In the genomic region with DNA sequence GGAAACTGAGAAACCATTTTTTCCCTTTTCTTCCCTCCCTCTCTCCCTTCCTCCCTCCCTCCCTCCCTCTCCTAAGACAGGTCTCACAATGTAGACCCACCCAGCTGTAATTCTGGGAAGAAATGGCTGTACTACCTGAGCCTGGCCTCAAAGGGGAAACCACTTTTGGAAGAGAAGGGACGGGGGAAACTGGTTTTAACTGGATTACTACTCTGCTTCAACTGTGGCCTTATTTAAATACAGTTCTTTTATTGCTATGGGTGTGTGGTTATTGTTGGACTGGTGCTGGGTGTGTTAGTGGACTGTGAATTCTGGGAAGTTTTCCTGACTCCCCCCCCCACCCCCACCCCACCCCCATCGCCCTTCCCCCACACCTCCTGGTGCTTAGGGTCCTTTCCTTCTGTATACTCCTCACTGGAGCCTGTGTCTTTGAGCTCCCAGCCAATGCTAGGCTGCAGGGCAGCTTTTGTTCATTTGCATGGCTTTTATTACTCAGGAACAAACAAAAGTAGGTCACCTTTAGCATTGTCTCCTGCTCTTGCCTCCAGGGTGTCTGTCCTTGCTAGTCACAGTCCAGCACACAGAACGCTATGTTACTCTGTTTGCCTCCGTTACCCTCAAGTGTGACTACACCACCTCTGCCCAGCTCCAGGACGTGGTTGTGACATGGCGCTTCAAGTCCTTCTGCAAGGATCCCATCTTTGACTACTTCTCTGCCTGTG, we compare ENCODE assay signal across 14 mouse cellular contexts. TPM values are rescaled to one million over a fixed set of nuclear protein-coding genes. Genes with fewer than 3 reads are reported as not detected.
DNase-seq lines count a peak whose midpoint lies in the region; ATAC-seq and TF ChIP-seq lines count a peak whose summit lies in the region.
"Had no signal": no experiment of that assay in that cellular context is flagged by ENCODE, and none has a peak within 500 bp of the region (broad histone marks: within the 10 kb centered on the region; RNA-seq: fewer than 3 reads in every experiment).

No protein-coding gene starts in this region.

- no peak for DNase-seq in spleen, adult 2 months (ENCODE audit: low read depth in 1 of 2, low spot score in 2 of 2)
- no peak for DNase-seq in spleen, postnatal 10 days (ENCODE audit: low spot score in 2 of 2)
- no peak for DNase-seq in intestine, embryonic 14.5 days (ENCODE audit: low spot score)
- no peak for DNase-seq in kidney, postnatal 0 days (ENCODE audit: low spot score)
- no peak for DNase-seq in stomach, postnatal 0 days (ENCODE audit: low spot score)
- no peak for DNase-seq in frontal cortex, adult 2 months (ENCODE audit: extremely low spot score in 1 of 2, low spot score in 1 of 2)
- no peak for DNase-seq in lung, postnatal 0 days (ENCODE audit: low spot score)
- DNase-seq: gastrocnemius, postnatal 25 days; lung, postnatal 14 days; thymus, adult 18-20 months had no signal

- peak overlapping the region; percentile 48; the same call in 1 of the 2 replicates for H3K27ac ChIP-seq in spleen, adult 2 months (ENCODE audit: insufficient read depth, low read length)
- H3K27ac ChIP-seq in intestine, embryonic 14.5 days (ENCODE audit: low read depth) = no peak overlapping the region
- H3K27ac ChIP-seq in kidney, postnatal 0 days = peak overlapping the region; percentile 60; the same call in 1 of the 2 replicates
- H3K27ac ChIP-seq in stomach, postnatal 0 days (replicated peaks) = no peak overlapping the region
- no peak overlapping the region for H3K27ac ChIP-seq in lung, postnatal 0 days (ENCODE audit: low read length)
- H3K27ac ChIP-seq: embryonic facial prominence, embryonic 15.5 days; hindbrain, embryonic 15.5 days had no signal

- no peak overlapping the region for H3K4me3 ChIP-seq in spleen, adult 2 months (ENCODE audit: extremely low read depth, insufficient read depth, insufficient read length)
- H3K4me3 ChIP-seq in intestine, embryonic 14.5 days (ENCODE audit: low read depth, low read length) = no peak overlapping the region
- no peak overlapping the region for H3K4me3 ChIP-seq in kidney, postnatal 0 days (replicated peaks; ENCODE audit: low read depth, low read length)
- no peak overlapping the region for H3K4me3 ChIP-seq in stomach, postnatal 0 days (ENCODE audit: low read depth, low read length)
- H3K4me3 ChIP-seq in lung, postnatal 0 days (ENCODE audit: low read depth, low read length) = no peak overlapping the region
- H3K4me3 ChIP-seq: embryonic facial prominence, embryonic 15.5 days; heart, embryonic 12.5 days; hindbrain, embryonic 15.5 days had no signal

- WGBS in spleen, adult 2 months = 78% methylated on average over 6 of the region's 6 CpGs
- 77% methylated on average over 6 of the region's 6 CpGs for WGBS in intestine, embryonic 14.5 days
- 58% methylated on average over 6 of the region's 6 CpGs for WGBS in kidney, postnatal 0 days
- 59% methylated on average over 6 of the region's 6 CpGs for WGBS in stomach, postnatal 0 days
- WGBS in lung, postnatal 0 days = 63% methylated on average over 6 of the region's 6 CpGs

- no peak for TF ChIP-seq CTCF in spleen, adult 2 months (IDR thresholded peaks at IDR 0.05; ENCODE audit: extremely low read depth, insufficient read depth, insufficient read length, insufficient replicate concordance)
- TF ChIP-seq CTCF in kidney, postnatal 0 days (IDR thresholded peaks at IDR 0.05; ENCODE audit: low read depth) = no peak
- TF ChIP-seq CTCF in stomach, postnatal 0 days (IDR thresholded peaks at IDR 0.05; ENCODE audit: low read depth) = no peak
- no peak for TF ChIP-seq CTCF in lung, postnatal 0 days (IDR thresholded peaks at IDR 0.05)

- H3K4me1 ChIP-seq in spleen, adult 2 months (ENCODE audit: control insufficient read depth, insufficient read depth, insufficient read length) = peaks cover 19% of the 10 kb centered on the region
- H3K4me1 ChIP-seq in intestine, embryonic 14.5 days (replicated peaks; ENCODE audit: control insufficient read depth, insufficient read depth, low read length) = no peaks in the 10 kb centered on the region
- H3K4me1 ChIP-seq in kidney, postnatal 0 days (replicated peaks; ENCODE audit: insufficient read depth, low read length) = no peaks in the 10 kb centered on the region
- no peaks in the 10 kb centered on the region for H3K4me1 ChIP-seq in stomach, postnatal 0 days (replicated peaks; ENCODE audit: control insufficient read depth, insufficient read depth)
- no peaks in the 10 kb centered on the region for H3K4me1 ChIP-seq in lung, postnatal 0 days (ENCODE audit: insufficient read depth, low read depth, low read length)
- H3K4me1 ChIP-seq: embryonic facial prominence, embryonic 15.5 days; heart, embryonic 12.5 days; hindbrain, embryonic 15.5 days had no signal

- no peak overlapping the region for H3K9ac ChIP-seq in intestine, embryonic 14.5 days (ENCODE audit: low read length)
- no peak overlapping the region for H3K9ac ChIP-seq in kidney, postnatal 0 days (ENCODE audit: low read depth, low read length)
- H3K9ac ChIP-seq in stomach, postnatal 0 days (ENCODE audit: low read length) = no peak overlapping the region
- no peak overlapping the region for H3K9ac ChIP-seq in lung, postnatal 0 days (replicated peaks; ENCODE audit: low read depth)
- H3K9ac ChIP-seq: embryonic facial prominence, embryonic 15.5 days; heart, embryonic 12.5 days; hindbrain, embryonic 15.5 days had no signal

- H3K27me3 ChIP-seq in spleen, adult 2 months (ENCODE audit: control insufficient read depth, insufficient read depth, low read length) = no peaks in the 10 kb centered on the region
- H3K27me3 ChIP-seq in intestine, embryonic 14.5 days (replicated peaks; ENCODE audit: control insufficient read depth, insufficient read depth, low read length) = no peaks in the 10 kb centered on the region
- no peaks in the 10 kb centered on the region for H3K27me3 ChIP-seq in kidney, postnatal 0 days (ENCODE audit: insufficient read depth, low read length)
- no peaks in the 10 kb centered on the region; the same call in 1 of the 2 replicates for H3K27me3 ChIP-seq in stomach, postnatal 0 days (ENCODE audit: control insufficient read depth, insufficient read depth, low read length)
- no peaks in the 10 kb centered on the region for H3K27me3 ChIP-seq in lung, postnatal 0 days (replicated peaks; ENCODE audit: insufficient read depth, low read length)
- H3K27me3 ChIP-seq: embryonic facial prominence, embryonic 15.5 days; heart, embryonic 12.5 days; hindbrain, embryonic 15.5 days had no signal

- no peak for TF ChIP-seq EP300 in stomach, postnatal 0 days (optimal IDR thresholded peaks at IDR 0.05)
- TF ChIP-seq EP300 in lung, postnatal 0 days (IDR thresholded peaks at IDR 0.05) = no peak

- H3K9me3 ChIP-seq in intestine, embryonic 14.5 days (ENCODE audit: control insufficient read depth, low read length) = no peaks in the 10 kb centered on the region
- H3K9me3 ChIP-seq in kidney, postnatal 0 days (replicated peaks; ENCODE audit: low read length) = no peaks in the 10 kb centered on the region
- H3K9me3 ChIP-seq in stomach, postnatal 0 days (ENCODE audit: control insufficient read depth, low read length) = no peaks in the 10 kb centered on the region
- no peaks in the 10 kb centered on the region for H3K9me3 ChIP-seq in lung, postnatal 0 days (ENCODE audit: low read length)
- H3K9me3 ChIP-seq: embryonic facial prominence, embryonic 15.5 days; heart, embryonic 12.5 days; hindbrain, embryonic 15.5 days had no signal

- H3K4me2 ChIP-seq in intestine, embryonic 14.5 days (ENCODE audit: low read length) = no peak overlapping the region
- H3K4me2 ChIP-seq in kidney, postnatal 0 days (ENCODE audit: low read length) = no peak overlapping the region
- H3K4me2 ChIP-seq in stomach, postnatal 0 days (replicated peaks; ENCODE audit: low read depth) = no peak overlapping the region
- H3K4me2 ChIP-seq in lung, postnatal 0 days (replicated peaks; ENCODE audit: low read depth, low read length) = no peak overlapping the region
- H3K4me2 ChIP-seq: embryonic facial prominence, embryonic 15.5 days; heart, embryonic 12.5 days; hindbrain, embryonic 15.5 days had no signal

- no peaks in the 10 kb centered on the region for H3K36me3 ChIP-seq in spleen, adult 2 months (ENCODE audit: control insufficient read depth, insufficient read depth, low read length)
- no peaks in the 10 kb centered on the region for H3K36me3 ChIP-seq in intestine, embryonic 14.5 days (ENCODE audit: control insufficient read depth, insufficient read depth, low read length)
- H3K36me3 ChIP-seq in kidney, postnatal 0 days (ENCODE audit: insufficient read depth, low read length) = no peaks in the 10 kb centered on the region
- no peaks in the 10 kb centered on the region for H3K36me3 ChIP-seq in stomach, postnatal 0 days (ENCODE audit: control insufficient read depth, insufficient read depth, low read length)
- H3K36me3 ChIP-seq in lung, postnatal 0 days (ENCODE audit: insufficient read depth, low read length) = no peaks in the 10 kb centered on the region
- H3K36me3 ChIP-seq: embryonic facial prominence, embryonic 15.5 days; heart, embryonic 12.5 days; hindbrain, embryonic 15.5 days had no signal

- ATAC-seq in intestine, embryonic 14.5 days (replicated peaks; ENCODE audit: low FRiP score, low TSS enrichment, low read depth) = peak; percentile 75
- ATAC-seq in kidney, postnatal 0 days (replicated peaks; ENCODE audit: low FRiP score, low read depth) = peak; percentile 65; the same call in 1 of the 2 replicates
- ATAC-seq in stomach, postnatal 0 days (ENCODE audit: low FRiP score, low TSS enrichment) = peak; percentile 53; the same call in 1 of the 2 replicates
- no peak for ATAC-seq in lung, postnatal 0 days
- ATAC-seq: forebrain, embryonic 14.5 days had no signal

- no peak for TF ChIP-seq POLR2A in spleen, adult 2 months (IDR thresholded peaks at IDR 0.05; ENCODE audit: low read depth, low read length)

RNA-seq across cellular contexts. Expression of a gene that starts 14.1 kb away (rescaled TPM):
- polyA plus RNA-seq in spleen, adult 2 months (2012; rRNA removed) = 2.0 and 2.3 TPM in 2 replicates
- 5.1 and 5.9 TPM in 2 replicates for polyA plus RNA-seq in intestine, embryonic 14.5 days (2014; fragmentation: Nextera tagmentation; extraction: Ambion mirVana)
- polyA plus RNA-seq in kidney, postnatal 0 days (2015; fragmentation: Nextera tagmentation; extraction: Ambion mirVana) = 16.1 TPM in 2 replicates
- 2.5 TPM in 2 replicates for polyA plus RNA-seq in stomach, postnatal 0 days (2015; fragmentation: Nextera tagmentation; extraction: Ambion mirVana)
- 0.24 and 0.27 TPM in 2 replicates for polyA plus RNA-seq in frontal cortex, adult 2 months (2012; rRNA removed)
- polyA plus RNA-seq in lung, postnatal 0 days (2015; fragmentation: Nextera tagmentation; extraction: Ambion mirVana) = 8.8 and 10.7 TPM in 2 replicates
- polyA plus RNA-seq: forebrain, embryonic 14.5 days; heart, embryonic 12.5 days had no signal

RNA-seq across cellular contexts. Expression of a gene that starts 42.0 kb away (rescaled TPM):
- 10.9 and 15.3 TPM in 2 replicates for polyA plus RNA-seq in spleen, adult 2 months (2012; rRNA removed)
- polyA plus RNA-seq in intestine, embryonic 14.5 days (2014; fragmentation: Nextera tagmentation; extraction: Ambion mirVana) = 1.8 and 2.0 TPM in 2 replicates
- 1.1 and 1.4 TPM in 2 replicates for polyA plus RNA-seq in kidney, postnatal 0 days (2015; fragmentation: Nextera tagmentation; extraction: Ambion mirVana)
- 1.5 and 2.0 TPM in 2 replicates for polyA plus RNA-seq in stomach, postnatal 0 days (2015; fragmentation: Nextera tagmentation; extraction: Ambion mirVana)
- polyA plus RNA-seq in frontal cortex, adult 2 months (2012; rRNA removed) = 2.0 and 2.5 TPM in 2 replicates
- polyA plus RNA-seq in lung, postnatal 0 days (2015; fragmentation: Nextera tagmentation; extraction: Ambion mirVana) = 1.9 and 2.6 TPM in 2 replicates

Comparison
In these comparisons a context has a peak if more than half of its experiments do, and no peak if none do; other contexts are left out.
1. H3K27ac ChIP-seq: peak in spleen, adult 2 months (single experiment) and kidney, postnatal 0 days (single experiment); none in intestine, embryonic 14.5 days (single experiment), stomach, postnatal 0 days (single experiment) and lung, postnatal 0 days (single experiment).